Mouse (Mus musculus) limb, embryonic 14.5 days (tissue): ENCODE measurements at regions not wholly inside any gene's neighbourhood (a gene's known extent, or its start where the extent isn't known, plus 50 kb on each side); places are given as distances from the start of the nearest gene placed in this dataset.

Experiments used
- ATAC-seq: fragments of 200-750 bp; cut with Nextera tagmentation; 2 replicates; pipeline ENCODE4 v1.8.0; 2017; ENCODE audit warnings: low read depth, moderate number of reproducible peaks, moderate TSS enrichment; ENCODE audit not compliant: low FRiP score
- DNase-seq: peaks from one replicate; pipeline ENCODE4 v3.0.0-alpha.2; 2015; ENCODE audit warnings: low spot score
- H3K27ac ChIP-seq: fragments of 300-500 bp; sonication (generic); replicated peaks from 2 replicates; pipeline ENCODE4 v1.5.1; 2014; ENCODE audit warnings: low read depth, mild to moderate bottlenecking, low read length, moderate library complexity, mixed read lengths
- H3K27me3 ChIP-seq: fragments of 300-500 bp; sonication (generic); 2 replicates; pipeline ENCODE4 v1.6.1; 2014; ENCODE audit warnings: low read length, mixed read lengths; ENCODE audit not compliant: control insufficient read depth, insufficient read depth
- H3K36me3 ChIP-seq: fragments of 300-500 bp; sonication (generic); 2 replicates; pipeline ENCODE4 v1.6.1; 2014; ENCODE audit warnings: mild to moderate bottlenecking, low read length, moderate library complexity, mixed read lengths; ENCODE audit not compliant: control insufficient read depth, insufficient read depth
- H3K4me1 ChIP-seq: fragments of 300-500 bp; sonication (generic); 2 replicates; pipeline ENCODE4 v1.6.1; 2014; ENCODE audit warnings: antibody characterized with exemption, low read length, mixed read lengths; ENCODE audit not compliant: control insufficient read depth, insufficient read depth
- H3K4me2 ChIP-seq: fragments of 300-500 bp; sonication (generic); replicated peaks from 2 replicates; pipeline ENCODE4 v1.6.1; 2014; ENCODE audit warnings: low read depth, mild to moderate bottlenecking, low read length, moderate library complexity; ENCODE audit not compliant: severe bottlenecking
- H3K4me3 ChIP-seq: fragments of 300-500 bp; sonication (generic); replicated peaks from 2 replicates; pipeline ENCODE4 v1.5.1; 2014; ENCODE audit warnings: low read length
- H3K9ac ChIP-seq: fragments of 300-500 bp; sonication (generic); 2 replicates; pipeline ENCODE4 v1.6.1; 2014; ENCODE audit warnings: mild to moderate bottlenecking, low read depth, low read length, moderate library complexity; ENCODE audit not compliant: severe bottlenecking
- H3K9me3 ChIP-seq: fragments of 300-500 bp; sonication (generic); 2 replicates; pipeline ENCODE4 v1.6.1; 2016; ENCODE audit warnings: low read length; ENCODE audit not compliant: control insufficient read depth
- POLR2A ChIP-seq: fragments of 200-500 bp; IDR thresholded peaks from 2 replicates; pipeline ENCODE4 v1.8.0; 2012; ENCODE audit warnings: inconsistent platforms, mild to moderate bottlenecking, moderate library complexity, borderline replicate concordance; ENCODE audit not compliant: insufficient read depth, insufficient read length; ENCODE audit errors: extremely low read depth
- WGBS: fragments of 180-500 bp; shearing (Covaris S2); extraction: QIAGEN DNeasy Blood & Tissue Kit; methylation state at CpG from one replicate; pipeline ENCODE4 v1.1.7; 2014; 5-methylcytosine and 5-hydroxymethylcytosine counted together

GRCm38 (mm10) chr15:25495926-25496644 lies 82.5 kb upstream of the Basp1 start:
- H3K4me3 ChIP-seq = no peak overlapping the region
- no peak overlapping the region for H3K9ac ChIP-seq
- ATAC-seq (no peak), DNase-seq (no peak)
- no peaks in the 10 kb centered on the region for H3K9me3 ChIP-seq
- H3K27me3 ChIP-seq = no peaks in the 10 kb centered on the region
- no peaks in the 10 kb centered on the region for H3K36me3 ChIP-seq
- TF ChIP-seq POLR2A = no peak
- 67% methylated on average over 7 of the region's 7 CpGs for WGBS
- H3K27ac ChIP-seq = no peak overlapping the region
- no peak overlapping the region for H3K4me2 ChIP-seq
- H3K4me1 ChIP-seq = 0 out of 2 replicates have a peak, but pooled peaks cover 3% of the 10 kb centered on the region

- H3K4me3 ChIP-seq = no peak overlapping the region
- 45% methylated on average over 1 of the region's 1 CpGs for WGBS
- no peak overlapping the region for H3K4me2 ChIP-seq
- H3K9ac ChIP-seq = no peak overlapping the region
- no peaks in the 10 kb centered on the region for H3K36me3 ChIP-seq
- H3K4me1 ChIP-seq = 0 out of 2 replicates have a peak, but pooled peaks cover 3% of the 10 kb centered on the region
- H3K27me3 ChIP-seq = no peaks in the 10 kb centered on the region
- no peak overlapping the region for H3K27ac ChIP-seq
- H3K9me3 ChIP-seq = no peaks in the 10 kb centered on the region
- ATAC-seq (no peak), DNase-seq (no peak)
- no peak for TF ChIP-seq POLR2A
Observed at GRCm38 (mm10) chr15:25497743-25498142, 84.2 kb upstream of the Basp1 start.

- Histone ChIP-seq H3K4me1 (no peaks in the 10 kb centered on the region), H3K4me3 (no peak overlapping the region), H3K27me3 (no peaks in the 10 kb centered on the region), H3K9me3 (no peaks in the 10 kb centered on the region), H3K9ac (no peak overlapping the region), H3K4me2 (no peak overlapping the region), H3K36me3 (no peaks in the 10 kb centered on the region), H3K27ac (no peak overlapping the region)
- 36% methylated on average over 2 of the region's 2 CpGs for WGBS
- no peak for TF ChIP-seq POLR2A
- DNase-seq (no peak), ATAC-seq (no peak)
Observed at GRCm38 (mm10) chr15:25498422-25498821, 84.9 kb upstream of the Basp1 start.

- Histone ChIP-seq H3K9ac (no peak overlapping the region), H3K27me3 (no peaks in the 10 kb centered on the region), H3K4me1 (no peaks in the 10 kb centered on the region), H3K4me3 (no peak overlapping the region), H3K9me3 (no peaks in the 10 kb centered on the region), H3K36me3 (no peaks in the 10 kb centered on the region), H3K27ac (no peak overlapping the region), H3K4me2 (no peak overlapping the region)
- 88% methylated on average over 5 of the region's 5 CpGs for WGBS
- no peak for TF ChIP-seq POLR2A
- ATAC-seq (no peak), DNase-seq (no peak)
Observed at GRCm38 (mm10) chr15:25502513-25502912, 88.9 kb upstream of the Basp1 start.

- Histone ChIP-seq H3K36me3 (no peaks in the 10 kb centered on the region), H3K27me3 (no peaks in the 10 kb centered on the region), H3K4me2 (no peak overlapping the region), H3K4me1 (no peaks in the 10 kb centered on the region), H3K9me3 (no peaks in the 10 kb centered on the region), H3K27ac (no peak overlapping the region), H3K4me3 (no peak overlapping the region), H3K9ac (no peak overlapping the region)
- TF ChIP-seq POLR2A = no peak
- DNase-seq (no peak), ATAC-seq (no peak)
- WGBS = 43% methylated on average over 6 of the region's 6 CpGs
Observed at GRCm38 (mm10) chr15:25503104-25503503, 89.5 kb upstream of the Basp1 start.
